Comparison of ENCODE assay signal across 1 mouse cellular context in the genomic region with DNA sequence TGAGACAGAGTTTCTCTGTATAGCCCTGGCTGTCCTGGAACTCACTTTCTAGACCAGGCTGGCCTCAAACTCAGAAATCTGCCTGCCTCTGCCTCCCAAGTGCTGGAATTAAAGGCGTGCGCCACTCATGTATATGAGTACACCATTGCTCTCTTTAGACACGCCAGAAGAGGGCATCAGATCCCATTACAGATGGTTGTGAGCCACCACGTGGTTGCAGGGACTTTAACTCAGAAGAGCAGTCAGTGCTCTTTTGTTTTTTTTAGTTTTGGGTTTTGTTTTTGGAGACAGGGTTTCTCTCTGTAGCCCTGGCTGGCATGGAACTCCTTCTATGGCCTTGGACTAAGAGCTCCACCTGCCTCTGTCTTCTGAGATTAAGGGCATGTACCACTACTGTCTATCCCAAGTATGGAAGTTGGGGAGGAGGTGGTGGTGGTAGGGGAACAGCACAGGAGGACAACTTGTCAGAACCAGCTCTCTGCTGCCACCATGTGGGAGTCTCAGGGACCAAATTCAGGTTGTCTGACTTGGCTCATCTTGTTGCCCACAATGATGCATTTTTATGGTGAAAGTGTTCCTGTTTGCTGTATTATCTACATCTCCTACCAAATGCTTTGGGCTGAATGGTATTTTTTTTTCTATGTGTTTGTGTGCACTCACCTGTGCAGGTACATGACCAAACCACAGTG.
A peak's percentile ranks its signal among the peaks of the same experiment; 100 is the strongest.
TF ChIP-seq lines count a peak whose summit lies in the region.

No protein-coding gene starts in this region.

TF ChIP-seq in CH12.LX, 34 proteins besides CTCF, POLR2A, EP300 and RAD21 (continued from another document):
- no peak for TF ChIP-seq CHD2 (IDR thresholded peaks at IDR 0.05; ENCODE audit: low read length)
- no peak; the same call in 1 of the 2 replicates for TF ChIP-seq POLR2AphosphoS2 (IDR thresholded peaks at IDR 0.05; ENCODE audit: low read depth, low read length)
- no peak for TF ChIP-seq ZKSCAN1 (IDR thresholded peaks at IDR 0.05; ENCODE audit: borderline replicate concordance, low read depth, low read length)
- TF ChIP-seq MAFK (IDR thresholded peaks at IDR 0.05; ENCODE audit: insufficient replicate concordance, low read length), result no peak
- TF ChIP-seq UBTF (IDR thresholded peaks at IDR 0.05; ENCODE audit: low read depth, low read length), result no peak
- no peak; the same call in 1 of the 2 replicates for TF ChIP-seq NELFE (IDR thresholded peaks at IDR 0.05; ENCODE audit: low read depth, low read length)
- no peak for TF ChIP-seq E2F4 (IDR thresholded peaks at IDR 0.05; ENCODE audit: insufficient replicate concordance, low read depth, low read length)
- no peak for TF ChIP-seq ETS1 (conservative IDR thresholded peaks at IDR 0.05; ENCODE audit: low read depth, low read length)
- no peak for TF ChIP-seq TCF12 (IDR thresholded peaks at IDR 0.05; ENCODE audit: low read depth, low read length)
- no peak for TF ChIP-seq ZNF384 (IDR thresholded peaks at IDR 0.05; ENCODE audit: low read depth, low read length)
- TF ChIP-seq NRF1 (IDR thresholded peaks at IDR 0.05; ENCODE audit: low read depth, low read length), result no peak
- TF ChIP-seq RCOR1 (conservative IDR thresholded peaks at IDR 0.05; ENCODE audit: low read depth, low read length), result no peak
- TF ChIP-seq USF2 (conservative IDR thresholded peaks at IDR 0.05; ENCODE audit: low read depth, low read length), result no peak
- no peak for TF ChIP-seq PAX5 (IDR thresholded peaks at IDR 0.05; ENCODE audit: low read length)
- TF ChIP-seq MAZ (IDR thresholded peaks at IDR 0.05; ENCODE audit: low read depth, low read length), result no peak
- peak; percentile 82 for TF ChIP-seq MAX (IDR thresholded peaks at IDR 0.05; ENCODE audit: low read length)
- peak; percentile 52; the same call in 1 of the 2 replicates for TF ChIP-seq MEF2A (IDR thresholded peaks at IDR 0.05; ENCODE audit: borderline replicate concordance, low read depth, low read length)
- 0 out of 2 replicates have a peak, but pooled peaks have one; percentile 8 for TF ChIP-seq IRF4 (IDR thresholded peaks at IDR 0.05; ENCODE audit: low read depth, low read length)
- no peak for TF ChIP-seq CHD1 (IDR thresholded peaks at IDR 0.05; ENCODE audit: low read depth, low read length)
- no peak for TF ChIP-seq JUN (IDR thresholded peaks at IDR 0.05; ENCODE audit: insufficient read depth, low read depth, low read length)
- no peak for TF ChIP-seq ELF1 (IDR thresholded peaks at IDR 0.05; ENCODE audit: low read depth, low read length)
- TF ChIP-seq USF1 (IDR thresholded peaks at IDR 0.05; ENCODE audit: low read depth, low read length), result peak; percentile 33
- TF ChIP-seq JUND (conservative IDR thresholded peaks at IDR 0.05; ENCODE audit: low read depth, low read length), result peak; percentile 27; the same call in 1 of the 2 replicates
